Mouse (Mus musculus) heart, embryonic 16.5 days (tissue): Measurements from ENCODE around the gene Trib3. TPM values are rescaled to one million over a fixed set of nuclear protein-coding genes. Genes with fewer than 3 reads are reported as not detected.

ENCODE experiments used
- ATAC-seq: fragments of 200-750 bp; cut with Nextera tagmentation; replicated peaks from 2 replicates; pipeline ENCODE4 v1.8.0; 2017; ENCODE audit warnings: moderate number of reproducible peaks; ENCODE audit not compliant: insufficient read depth, low FRiP score; ENCODE audit errors: extremely low read depth
- H3K27ac ChIP-seq: fragments of 300-500 bp; sonication (generic); 2 replicates; pipeline ENCODE4 v1.5.1; 2014; ENCODE audit warnings: mild to moderate bottlenecking, low read length, control low read depth, moderate library complexity
- H3K27me3 ChIP-seq: fragments of 300-500 bp; sonication (generic); 2 replicates; pipeline ENCODE4 v1.6.1; 2014; ENCODE audit warnings: low read length, mixed read lengths; ENCODE audit not compliant: control insufficient read depth, insufficient read depth
- H3K36me3 ChIP-seq: fragments of 300-500 bp; sonication (generic); 2 replicates; pipeline ENCODE4 v1.6.1; 2014; ENCODE audit not compliant: control insufficient read depth, insufficient read depth
- H3K4me1 ChIP-seq: fragments of 300-500 bp; sonication (generic); 2 replicates; pipeline ENCODE4 v1.6.1; 2014; ENCODE audit warnings: low read length, mixed read lengths; ENCODE audit not compliant: control insufficient read depth, insufficient read depth
- H3K4me2 ChIP-seq: fragments of 300-500 bp; sonication (generic); 2 replicates; pipeline ENCODE4 v1.6.1; 2014; ENCODE audit warnings: low read depth, mild to moderate bottlenecking, control low read depth, low read length
- H3K4me3 ChIP-seq: fragments of 300-500 bp; sonication (generic); 2 replicates; pipeline ENCODE4 v1.5.1; 2014; ENCODE audit warnings: mild to moderate bottlenecking, control low read depth, low read length
- H3K9ac ChIP-seq: fragments of 300-500 bp; sonication (generic); 2 replicates; pipeline ENCODE4 v1.6.1; 2014; ENCODE audit warnings: low read length, control low read depth
- H3K9me3 ChIP-seq: fragments of 300-500 bp; sonication (generic); replicated peaks from 2 replicates; pipeline ENCODE4 v1.6.1; 2016; ENCODE audit warnings: low read length; ENCODE audit not compliant: control insufficient read depth
- WGBS: fragments of 180-500 bp; shearing (Covaris S2); extraction: QIAGEN DNeasy Blood & Tissue Kit; methylation state at CpG from one replicate; pipeline ENCODE4 v1.1.7; 2014; 5-methylcytosine and 5-hydroxymethylcytosine counted together
- polyA plus RNA-seq: library from polyadenylated mRNA; unstranded; fragments of >200 nt; fragmentation: Nextera tagmentation; extraction: Ambion mirVana; gene quantifications from 2 replicates; pipeline ENCODE4 v1.2.1, GENCODE M21; 2015

The Trib3 gene
- polyA plus RNA-seq, 1 experiment from 2014 or later, result 3.3 TPM

- Histone ChIP-seq H3K27ac (no peak overlapping the region), H3K36me3 (no peaks in the 10 kb centered on the region), H3K4me2 (no peak overlapping the region), H3K27me3 (no peaks in the 10 kb centered on the region), H3K4me1 (peaks cover 12% of the 10 kb centered on the region), H3K9me3 (no peaks in the 10 kb centered on the region), H3K4me3 (no peak overlapping the region), H3K9ac (no peak overlapping the region)
- WGBS, result 89% methylated on average over 11 of the region's 11 CpGs
- ATAC-seq, result no peak
Observed at GRCm38 (mm10) chr2:152337591-152338212, 6.1 kb downstream of the Trib3 start.

- H3K4me1 ChIP-seq, result peaks cover 12% of the 10 kb centered on the region
- H3K4me3 ChIP-seq, result no peak overlapping the region
- H3K9me3 ChIP-seq, result no peaks in the 10 kb centered on the region
- no peak overlapping the region for H3K27ac ChIP-seq
- no peak overlapping the region for H3K4me2 ChIP-seq
- H3K9ac ChIP-seq, result no peak overlapping the region
- H3K27me3 ChIP-seq, result no peaks in the 10 kb centered on the region
- no peaks in the 10 kb centered on the region for H3K36me3 ChIP-seq
- no peak for ATAC-seq
- 64% methylated on average over 1 of the region's 1 CpGs for WGBS
Observed at GRCm38 (mm10) chr2:152336856-152337255, 7.0 kb downstream of the Trib3 start.

GRCm38 (mm10) chr2:152335289-152335820 is 8.5 kb downstream of the Trib3 start:
- Histone ChIP-seq H3K4me2 (no peak overlapping the region), H3K36me3 (no peaks in the 10 kb centered on the region), H3K4me3 (no peak overlapping the region), H3K27ac (no peak overlapping the region), H3K9me3 (no peaks in the 10 kb centered on the region), H3K9ac (no peak overlapping the region), H3K4me1 (peaks cover 25% of the 10 kb centered on the region), H3K27me3 (no peaks in the 10 kb centered on the region)
- ATAC-seq, result no peak
- WGBS, result 50% methylated on average over 9 of the region's 11 CpGs

DNA sequence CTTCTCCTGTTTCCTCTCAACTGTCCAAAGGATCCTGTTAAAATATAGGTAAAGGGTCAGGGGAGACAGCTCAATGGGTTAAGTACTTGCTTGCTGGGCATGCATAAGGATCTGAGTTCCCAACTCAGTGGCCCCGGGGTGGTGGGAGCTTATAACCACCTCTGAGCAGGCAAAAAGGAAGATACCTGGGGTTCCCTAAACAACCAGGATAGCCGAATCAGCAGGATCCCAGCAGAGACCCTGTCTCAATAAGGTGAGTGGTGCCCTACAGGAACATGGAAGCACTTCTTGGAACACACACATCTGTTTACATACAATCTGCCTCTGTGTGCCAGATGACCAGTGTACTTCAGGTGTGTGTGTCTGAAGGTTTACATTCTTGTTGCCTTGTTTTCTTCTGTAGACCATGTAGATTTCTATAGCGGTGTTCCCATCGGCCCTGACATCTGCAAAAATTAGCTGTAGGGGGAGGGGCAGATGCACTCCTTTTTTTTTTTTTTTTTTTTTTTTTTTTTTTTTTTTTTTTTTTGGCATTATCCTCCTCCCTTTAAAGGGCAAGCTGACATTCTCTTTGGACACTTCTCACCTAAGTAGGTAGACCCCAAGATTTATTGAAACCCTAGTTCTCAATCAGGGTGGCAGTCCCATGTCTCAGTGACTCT is 10.4 kb downstream of the Trib3 start:
- WGBS, result 77% methylated on average over 4 of the region's 4 CpGs
- Histone ChIP-seq H3K9ac (no peak overlapping the region), H3K27me3 (no peaks in the 10 kb centered on the region), H3K4me3 (no peak overlapping the region), H3K36me3 (0 out of 2 replicates have a peak, but pooled peaks cover 4% of the 10 kb centered on the region), H3K4me2 (no peak overlapping the region), H3K27ac (no peak overlapping the region), H3K4me1 (peaks cover 26% of the 10 kb centered on the region), H3K9me3 (no peaks in the 10 kb centered on the region)
- ATAC-seq, result no peak

DNA sequence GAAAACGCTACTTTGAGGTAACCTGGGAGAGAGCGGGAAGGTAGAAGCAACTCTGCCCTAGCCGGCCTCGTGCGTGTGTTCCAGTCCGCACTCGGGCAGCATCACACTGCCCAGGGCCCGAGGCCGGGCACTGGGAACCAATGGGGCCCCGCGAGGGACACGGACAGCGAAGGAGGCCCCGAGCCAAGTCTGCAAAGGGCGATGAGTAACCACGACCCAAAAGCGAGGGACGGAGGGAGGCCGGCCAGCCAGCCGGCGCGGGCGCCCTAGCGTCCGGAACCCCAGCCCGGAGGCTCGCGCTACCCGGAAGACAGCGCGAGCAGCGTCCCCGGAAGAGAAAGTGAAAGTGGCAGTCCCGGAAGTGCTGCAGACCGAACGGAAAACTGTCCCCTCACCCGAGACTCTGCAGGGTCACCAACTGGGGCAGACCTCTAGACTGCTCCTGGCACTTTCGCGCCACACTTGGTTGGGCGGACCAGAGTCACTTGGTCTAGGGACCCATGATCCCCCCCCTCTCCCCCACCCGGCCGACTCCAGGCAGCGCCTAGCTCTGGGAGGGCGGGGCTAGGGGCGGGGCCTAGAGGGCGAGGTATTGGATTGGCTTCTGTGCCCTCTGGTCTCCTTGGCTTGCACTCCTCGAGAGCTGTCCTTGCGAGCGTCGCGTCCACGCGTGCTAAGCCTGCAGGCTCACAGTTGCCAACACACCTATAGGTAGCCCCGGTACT is 11.6 kb downstream of the Trib3 start, which contains the start of gene Rbck1:
Gene Rbck1 (minus strand): TSS at position 553 of the 725 bp plus-strand sequence.
- ATAC-seq, result peak; percentile 94
- Histone ChIP-seq H3K9me3 (no peaks in the 10 kb centered on the region), H3K4me1 (peaks cover 26% of the 10 kb centered on the region), H3K4me2 (peak within 1 kb of the TSS; percentile 94), H3K27me3 (no peaks in the 10 kb centered on the region), H3K27ac (peak within 1 kb of the TSS; percentile 97), H3K4me3 (peak within 1 kb of the TSS; percentile 98), H3K9ac (peak within 1 kb of the TSS; percentile 96), H3K36me3 (0 out of 2 replicates have a peak, but pooled peaks cover 4% of the 10 kb centered on the region)
- under 1% methylated on average over 51 of the region's 54 CpGs for WGBS

DNA sequence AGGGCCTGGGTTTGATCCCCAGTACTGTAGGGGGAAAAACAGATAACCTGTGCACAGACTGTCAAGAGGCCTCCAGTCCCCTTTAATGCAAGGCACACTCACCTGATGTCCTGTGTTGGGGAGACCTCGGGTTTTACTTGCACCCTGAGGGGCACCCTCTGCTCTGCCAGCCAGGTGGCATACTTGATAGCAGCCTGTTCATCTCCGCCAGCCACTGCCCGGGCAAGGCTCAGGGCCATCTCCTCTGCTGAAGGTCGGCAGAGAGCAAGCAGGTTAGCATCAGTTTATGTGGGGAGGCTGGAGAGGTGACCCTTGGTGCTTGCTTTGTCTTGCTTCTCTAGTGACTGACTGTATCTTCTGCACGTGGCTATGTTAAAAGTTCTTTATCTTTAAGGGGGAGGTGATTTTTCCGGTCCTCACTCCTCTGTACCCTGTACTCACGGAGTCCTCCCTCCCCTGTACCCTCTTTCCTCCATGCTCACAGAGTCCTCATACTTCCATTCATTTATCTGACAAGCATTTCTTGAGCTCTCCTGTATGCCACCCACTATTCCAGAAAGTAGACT is 12.9 kb downstream of the Trib3 start:
- Histone ChIP-seq H3K4me3 (peak overlapping the region; percentile 98), H3K27me3 (no peaks in the 10 kb centered on the region), H3K9me3 (no peaks in the 10 kb centered on the region), H3K4me2 (peak overlapping the region; percentile 94), H3K36me3 (peaks cover 11% of the 10 kb centered on the region; the same call in 1 of the 2 replicates), H3K9ac (peak overlapping the region; percentile 96; the same call in 1 of the 2 replicates), H3K27ac (no peak overlapping the region), H3K4me1 (peaks cover 18% of the 10 kb centered on the region)
- WGBS, result 40% methylated on average over 7 of the region's 7 CpGs
- no peak for ATAC-seq

DNA sequence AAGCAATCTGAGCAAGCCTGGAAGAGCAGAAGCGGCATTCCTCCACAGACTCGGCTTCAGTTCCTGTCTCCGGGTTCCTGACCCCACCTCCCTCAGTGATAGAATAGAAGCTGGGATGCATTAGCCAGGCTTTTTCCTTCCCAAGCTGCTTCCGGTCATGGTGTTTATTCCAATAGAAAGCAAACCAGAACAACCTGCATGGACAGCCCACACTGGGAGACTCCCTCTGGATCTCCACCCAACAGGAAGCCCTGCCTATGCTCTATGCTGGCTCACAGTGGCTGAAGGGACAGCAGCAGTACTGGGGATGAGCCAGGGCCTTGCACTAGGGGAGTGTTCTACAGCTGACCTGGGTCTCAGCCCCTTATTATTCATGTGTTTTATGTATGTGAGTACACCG is 15.9 kb downstream of the Trib3 start:
- H3K9ac ChIP-seq, result no peak overlapping the region
- H3K4me1 ChIP-seq, result peaks cover 15% of the 10 kb centered on the region
- H3K27me3 ChIP-seq, result no peaks in the 10 kb centered on the region
- peaks cover 33% of the 10 kb centered on the region for H3K36me3 ChIP-seq
- no peak overlapping the region for H3K4me2 ChIP-seq
- no peak for ATAC-seq
- no peaks in the 10 kb centered on the region for H3K9me3 ChIP-seq
- H3K27ac ChIP-seq, result no peak overlapping the region
- WGBS, result 63% methylated on average over 5 of the region's 5 CpGs
- H3K4me3 ChIP-seq, result no peak overlapping the region

DNA sequence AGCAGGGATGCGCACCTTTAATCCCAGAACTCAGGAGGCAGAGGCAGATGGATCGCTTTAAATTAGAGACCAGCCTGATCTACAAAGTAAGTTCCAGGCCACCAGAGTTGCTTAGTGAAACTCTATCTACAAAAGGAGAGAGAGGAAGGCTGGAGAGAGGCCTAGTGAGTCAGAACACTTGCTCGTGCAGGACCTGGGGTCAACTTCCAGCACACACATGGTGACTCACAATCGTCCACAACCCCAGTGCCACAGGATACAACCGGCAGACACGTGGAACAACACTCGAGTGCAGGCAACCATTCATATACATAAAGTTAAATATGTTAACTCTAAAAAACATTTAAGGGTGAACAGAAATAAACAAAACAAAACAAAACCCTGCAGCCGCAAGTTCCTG is 17.2 kb downstream of the Trib3 start:
- Histone ChIP-seq H3K4me3 (no peak overlapping the region), H3K9me3 (no peaks in the 10 kb centered on the region), H3K36me3 (peaks cover 43% of the 10 kb centered on the region), H3K27me3 (no peaks in the 10 kb centered on the region), H3K9ac (no peak overlapping the region), H3K4me1 (peaks cover 13% of the 10 kb centered on the region), H3K27ac (no peak overlapping the region), H3K4me2 (no peak overlapping the region)
- 82% methylated on average over 8 of the region's 8 CpGs for WGBS
- no peak for ATAC-seq
